Mouse (Mus musculus): ENCODE results near the gene Arhgef12.
"Not testable (repeated sequence)": the region's sequence is repeated elsewhere in the genome, so short reads cannot be mapped to it uniquely, and the experiment has no call there.

Gene Arhgef12

DNA sequence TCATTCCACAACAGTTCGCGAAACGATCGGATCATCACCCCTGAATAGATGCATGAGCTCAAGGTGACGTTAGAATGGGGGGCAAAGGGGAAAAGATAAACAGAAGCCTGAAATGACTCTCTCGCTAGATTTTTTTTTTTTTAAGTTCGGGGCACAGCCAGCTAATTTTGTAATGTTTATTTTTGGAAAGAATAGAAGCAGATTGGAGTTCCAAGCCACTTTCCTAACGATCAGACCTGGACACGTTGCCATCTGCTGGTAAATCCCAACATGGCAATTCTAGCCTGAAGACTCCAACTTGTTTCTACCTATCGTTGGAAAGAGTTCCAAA lies at the start of gene Arhgef12:
Gene Arhgef12 (minus strand): TSS at position 53 of the 331 bp plus-strand sequence.
- peak; percentile 69 to 76 for DNase-seq

DNA sequence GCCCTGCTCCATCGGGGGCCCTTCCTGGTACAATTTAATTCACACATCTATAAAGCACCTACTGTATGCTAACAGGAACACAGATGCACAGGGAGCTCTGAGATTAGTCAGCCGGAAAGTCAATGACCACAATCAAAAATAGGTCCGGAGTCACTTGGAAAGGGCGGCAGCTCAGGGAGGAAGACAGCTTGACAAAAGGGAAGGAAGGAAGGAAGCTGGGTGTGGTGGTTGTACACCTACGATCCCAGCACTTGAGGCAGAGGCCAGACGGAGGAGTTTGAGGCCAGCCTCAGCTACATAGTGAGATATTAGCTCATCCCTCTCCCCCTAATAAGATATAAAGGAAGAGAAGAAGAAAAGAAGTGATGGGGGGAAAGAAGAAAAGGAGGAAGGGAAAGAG lies 48.9 kb upstream of the Arhgef12 start:
- DNase-seq: no peak

DNA sequence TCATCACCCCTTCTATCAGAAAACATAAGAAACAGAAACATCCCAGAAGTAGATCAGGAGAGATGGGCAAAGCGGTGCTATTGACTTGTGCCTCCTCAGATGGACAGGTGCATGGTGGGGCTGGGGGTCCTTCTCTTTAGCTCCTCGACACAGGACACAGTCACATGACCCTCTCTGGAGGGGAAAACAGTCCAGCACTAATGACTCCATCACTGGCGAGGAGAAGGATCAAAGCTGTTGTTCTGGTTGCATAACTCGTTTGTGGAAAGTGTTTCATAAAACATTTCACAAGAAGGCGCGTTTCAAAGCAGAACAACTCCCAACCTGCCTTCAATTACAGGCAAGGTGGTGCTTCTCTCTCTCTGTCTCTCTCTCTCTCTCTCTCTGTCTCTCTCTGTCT lies 44.7 kb upstream of the Arhgef12 start:
- no peak for DNase-seq

DNA sequence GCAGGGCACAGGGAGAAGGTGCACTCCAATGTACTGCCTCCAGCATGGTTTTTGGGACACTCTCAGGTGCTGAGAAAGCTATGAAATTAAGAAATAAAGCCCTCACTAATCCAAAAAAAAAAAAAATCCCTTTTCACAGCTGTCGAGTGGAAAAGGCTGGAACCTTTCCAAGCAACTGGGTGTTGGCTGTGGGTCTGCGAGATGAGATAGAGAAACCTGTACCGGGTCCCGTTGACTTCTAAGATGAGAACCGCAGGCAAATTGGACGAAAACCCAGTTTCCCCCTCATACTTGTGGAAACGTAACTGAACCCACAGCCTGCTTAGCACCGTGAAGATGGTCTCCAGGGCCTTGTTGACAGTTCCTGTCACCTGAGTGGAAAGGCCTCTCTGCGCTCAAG lies 43.9 kb upstream of the Arhgef12 start:
- DNase-seq: no peak

DNA sequence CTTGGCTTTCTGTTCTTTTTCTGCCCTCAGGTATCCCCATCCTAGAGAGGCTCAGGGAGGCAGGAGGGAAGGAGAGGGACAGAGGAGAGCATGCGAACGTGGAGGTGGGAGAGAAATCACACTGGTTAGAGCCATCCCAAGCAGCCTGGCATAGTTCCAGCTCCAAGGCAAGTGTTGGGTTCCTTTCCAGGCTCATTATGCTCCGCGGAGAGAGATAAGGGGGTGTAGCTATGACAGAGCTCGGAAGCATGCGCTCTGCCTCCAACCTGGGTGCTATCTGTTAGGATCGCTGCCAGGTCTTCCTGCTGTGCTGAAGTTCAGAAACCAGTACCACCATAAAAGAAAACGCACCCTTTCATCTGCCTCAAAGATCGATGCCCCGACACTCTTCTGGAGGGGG lies 43.0 kb upstream of the Arhgef12 start:
- DNase-seq: peak; percentile 61 to 70

DNA sequence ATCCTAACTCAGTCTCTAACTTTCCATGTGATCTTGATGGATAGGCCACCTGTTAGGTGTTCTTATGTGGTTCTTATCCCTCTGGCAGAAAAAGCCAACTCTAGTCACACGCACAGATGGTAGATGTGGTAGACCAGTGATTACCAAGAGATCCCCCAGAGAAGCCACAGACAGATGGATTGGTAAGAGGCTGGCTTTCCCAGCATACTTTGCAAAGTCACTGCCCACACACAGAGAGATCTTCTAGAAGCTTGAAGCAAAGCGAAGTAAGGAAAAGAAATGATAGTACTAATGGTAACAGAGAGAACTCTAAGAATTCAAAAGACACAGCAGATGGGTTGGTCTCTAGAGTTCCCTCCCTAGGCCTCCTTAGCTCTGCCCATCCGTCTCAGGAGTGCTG lies 42.5 kb upstream of the Arhgef12 start:
- no peak for DNase-seq

DNA sequence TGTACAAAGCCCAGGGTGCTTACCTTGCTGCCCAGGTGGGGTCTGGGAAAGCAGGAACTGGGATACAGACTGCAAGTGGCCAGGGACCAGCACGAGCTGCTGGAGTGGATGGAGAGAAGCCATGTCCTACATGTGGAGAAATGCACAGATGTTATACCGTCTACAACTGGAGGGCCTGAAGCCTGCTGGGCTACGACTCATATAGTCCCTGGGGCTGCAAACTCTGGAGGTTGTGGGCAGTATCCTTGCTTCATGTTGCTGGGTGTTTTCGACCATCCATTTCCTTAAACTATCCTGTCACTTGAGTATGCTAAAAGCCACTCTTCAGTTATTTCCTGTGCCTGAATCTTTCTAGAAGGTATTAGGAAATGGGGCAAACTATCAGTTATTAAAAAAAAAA lies 38.2 kb upstream of the Arhgef12 start:
- no peak for DNase-seq

DNA sequence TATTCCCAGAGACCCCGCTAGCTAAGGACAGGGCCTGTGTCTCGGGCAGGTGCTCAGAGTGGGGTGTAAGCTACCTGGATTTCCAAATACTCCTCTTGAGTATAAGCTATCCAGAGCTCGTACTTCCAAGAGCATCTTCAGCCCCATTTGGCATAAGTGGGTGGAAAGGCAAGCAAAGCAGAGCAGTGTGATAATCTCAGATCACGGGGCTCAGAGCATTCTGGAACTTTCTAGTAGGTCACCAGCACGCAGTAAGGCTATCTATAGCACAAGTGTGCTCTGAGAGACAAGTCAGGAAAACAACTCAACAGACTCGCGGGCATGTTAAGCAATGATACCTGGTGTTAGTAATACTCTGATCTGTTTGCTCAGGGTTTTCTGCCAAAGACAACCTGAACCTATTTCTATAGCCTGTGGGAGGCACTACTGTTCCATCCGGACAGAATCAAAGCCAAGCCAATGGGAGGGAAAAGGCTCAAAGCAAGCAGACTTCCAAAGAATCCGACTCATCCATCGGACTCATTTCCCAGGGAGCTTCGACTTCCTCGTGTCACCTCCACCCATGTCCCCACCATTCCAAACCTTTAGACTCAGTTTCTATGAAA lies 37.3 kb upstream of the Arhgef12 start:
- no peak for DNase-seq

DNA sequence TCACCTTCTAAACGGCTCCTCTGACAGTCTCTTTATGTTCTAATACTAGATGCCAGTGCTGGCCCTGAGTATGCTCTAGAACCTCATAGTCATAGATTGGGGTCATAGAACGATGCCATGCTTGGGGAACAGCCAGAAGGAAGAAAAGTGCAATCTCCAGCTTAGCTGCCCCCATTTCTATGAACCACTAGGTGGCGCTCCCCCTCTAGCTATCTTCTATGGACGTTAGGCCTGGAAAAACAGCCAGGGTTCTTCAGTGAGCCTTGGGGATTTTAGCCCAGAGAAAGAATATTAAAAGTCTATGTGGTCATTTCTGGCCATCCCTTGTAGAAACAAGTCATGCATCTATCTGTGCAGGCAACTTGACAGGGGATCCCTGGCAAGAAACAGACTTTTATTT lies 34.8 kb upstream of the Arhgef12 start:
- DNase-seq: peak; percentile 81 to 87

DNA sequence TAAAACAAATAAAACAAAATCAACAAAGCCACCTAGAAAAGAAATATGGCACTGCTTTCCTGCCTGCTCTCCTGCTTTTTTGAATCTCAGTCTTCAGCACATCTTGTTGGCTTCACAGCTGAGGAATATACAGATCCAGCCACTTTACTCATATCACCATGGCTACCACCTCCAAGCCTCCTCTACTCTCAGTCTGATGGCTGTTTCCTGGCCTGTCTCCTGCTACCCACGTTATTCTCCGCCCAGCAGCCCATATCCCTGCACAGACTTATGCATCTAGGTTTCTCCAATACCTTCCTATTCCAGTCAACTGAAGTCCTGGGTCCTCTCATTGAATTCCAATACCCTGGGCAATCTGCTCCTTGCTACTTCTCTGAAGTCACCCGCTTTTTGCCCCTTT lies 26.5 kb upstream of the Arhgef12 start:
- no peak for DNase-seq

DNA sequence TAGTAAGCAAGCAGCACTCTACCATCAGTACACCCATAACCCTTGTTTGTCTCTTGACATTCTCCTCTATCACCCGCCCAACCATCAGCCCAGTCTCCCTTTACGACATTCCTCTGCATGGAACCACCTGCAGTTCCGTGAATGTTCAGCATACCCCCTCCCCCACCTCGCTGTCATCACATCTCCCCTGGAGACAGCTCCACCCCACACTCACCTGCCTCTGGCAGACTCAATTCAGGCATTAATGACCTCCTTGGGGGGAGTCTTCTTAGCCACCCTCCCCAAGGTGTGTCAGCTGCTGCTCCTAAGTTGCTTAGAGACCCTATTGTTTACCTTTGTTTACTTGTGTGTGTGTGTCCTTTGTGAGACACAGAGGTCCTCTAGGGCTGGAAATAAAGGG lies 25.3 kb upstream of the Arhgef12 start:
- DNase-seq: no peak

DNA sequence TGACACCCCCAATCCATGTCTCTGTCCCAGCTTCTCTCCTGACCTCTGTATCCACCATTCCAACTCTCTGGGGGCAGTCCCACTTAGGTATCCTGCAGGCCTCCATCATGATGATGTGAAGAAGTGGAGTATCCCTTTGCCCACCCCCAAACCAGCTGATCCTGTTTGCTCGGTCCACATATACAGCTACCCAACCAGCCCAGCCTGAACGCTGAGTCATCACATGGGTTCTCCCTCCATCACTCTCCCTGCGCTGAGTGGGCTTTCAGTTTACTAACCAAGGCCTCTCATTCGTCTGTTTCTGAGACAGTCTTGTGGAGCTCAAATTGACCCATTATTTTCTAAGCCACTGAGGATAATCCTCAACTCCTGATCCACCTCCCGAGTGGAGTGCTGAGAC lies 24.9 kb upstream of the Arhgef12 start:
- DNase-seq: no peak

DNA sequence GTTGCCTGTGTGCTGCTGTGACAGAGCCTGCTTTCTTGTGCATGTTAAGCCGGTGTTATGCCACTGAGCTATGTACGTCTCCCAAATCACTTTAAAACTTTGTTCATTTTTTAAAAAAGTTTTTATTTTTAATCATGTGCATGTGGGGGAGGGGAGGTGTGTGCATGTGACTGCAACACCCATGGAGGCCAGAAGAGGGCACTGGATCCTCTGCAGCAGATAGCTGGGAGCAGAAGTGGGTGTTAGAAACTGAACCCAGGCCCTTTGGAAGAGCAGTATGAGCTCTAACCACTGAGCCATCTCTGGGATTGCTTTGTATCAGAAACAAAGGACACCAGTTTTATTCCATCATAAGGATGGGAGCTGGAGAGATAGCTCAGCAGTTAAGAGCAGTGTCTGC lies 23.6 kb upstream of the Arhgef12 start:
- DNase-seq: no peak

DNA sequence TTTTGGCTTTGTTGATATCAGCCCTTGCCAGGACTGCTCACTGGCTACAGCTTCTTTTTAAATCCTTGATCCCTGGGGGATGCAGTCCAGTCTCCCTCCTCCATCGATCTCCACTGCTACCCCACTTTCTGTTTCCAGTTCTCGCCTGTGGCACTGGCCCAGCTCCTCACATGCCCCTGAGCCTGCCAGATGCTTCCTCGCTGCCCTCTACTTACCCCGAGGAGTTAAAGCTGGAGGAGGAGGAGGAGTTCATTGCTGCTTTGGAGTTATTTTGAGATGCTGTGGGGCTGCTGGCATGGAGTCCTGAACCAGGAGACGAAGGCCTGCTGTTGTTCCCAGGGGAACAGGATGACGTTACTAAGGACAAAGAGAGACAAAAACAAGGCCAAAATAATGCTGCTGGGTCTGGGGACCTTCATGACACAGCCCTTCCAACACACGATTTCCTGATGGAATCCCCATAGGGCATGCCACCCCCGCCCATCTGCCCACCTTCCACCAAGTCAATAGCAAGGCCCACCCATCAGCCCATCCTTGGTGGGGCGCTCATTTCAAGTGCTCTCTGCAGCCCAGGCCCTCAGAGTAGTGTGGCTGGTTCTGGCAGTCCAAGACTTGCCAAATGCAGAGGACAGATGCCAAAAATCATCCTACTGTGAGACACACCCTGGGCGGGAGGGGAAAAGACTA lies 20.2 kb upstream of the Arhgef12 start:
- no peak for DNase-seq

DNA sequence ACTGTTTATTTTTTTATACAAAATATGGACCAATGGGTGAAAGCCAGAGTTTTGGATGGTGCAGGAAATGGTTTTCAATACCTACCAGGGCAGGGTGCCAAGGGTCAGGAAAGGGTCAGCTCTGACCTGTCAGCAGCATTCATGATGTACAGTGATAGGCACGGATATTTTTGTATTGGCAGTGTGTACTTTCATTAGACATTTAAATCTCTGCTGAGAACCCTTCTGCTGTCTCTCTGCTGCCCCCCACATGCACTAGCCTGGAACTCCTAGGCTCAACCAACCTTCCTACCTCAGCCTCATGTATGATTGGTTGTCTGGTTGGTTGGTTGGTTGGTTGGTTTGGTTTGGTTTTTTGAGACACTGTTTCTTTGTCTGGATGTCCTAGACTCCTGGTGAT lies 15.3 kb upstream of the Arhgef12 start:
- no peak for DNase-seq

DNA sequence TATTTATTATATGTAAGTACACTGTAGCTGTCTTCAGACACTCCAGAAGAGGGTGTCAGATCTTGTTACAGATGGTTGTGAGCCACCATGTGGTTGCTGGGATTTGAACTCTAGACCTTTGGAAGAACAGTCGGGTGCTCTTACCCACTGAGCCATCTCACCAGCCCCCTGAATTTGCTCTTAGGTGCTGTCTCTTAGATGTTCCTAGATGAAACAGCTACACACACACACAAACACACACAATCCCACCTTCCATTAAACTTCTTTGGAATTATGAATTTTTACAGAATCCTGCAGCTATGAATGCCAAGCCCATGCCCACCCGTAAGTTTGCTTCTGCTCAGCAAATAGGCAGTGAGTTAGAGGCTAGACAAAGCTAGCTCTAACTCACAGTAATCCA lies 14.9 kb upstream of the Arhgef12 start:
- DNase-seq: not testable (repeated sequence)

DNA sequence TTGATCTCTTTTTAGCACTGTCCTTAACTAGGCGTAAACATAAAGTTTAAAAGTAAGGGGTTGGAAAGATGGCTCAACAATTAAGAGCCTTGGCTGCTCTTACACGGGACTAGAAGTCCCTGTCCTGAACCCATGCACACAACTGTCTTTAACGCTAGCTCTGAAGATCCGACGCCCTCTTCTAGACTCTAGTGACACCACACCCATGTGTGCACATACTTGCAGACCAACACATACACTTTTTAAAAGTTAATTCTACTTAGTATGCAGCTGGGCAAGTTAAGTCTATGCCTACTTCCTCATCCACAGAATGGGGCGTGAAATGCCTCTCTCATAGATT lies 9.9 kb upstream of the Arhgef12 start:
- no peak for DNase-seq

DNA sequence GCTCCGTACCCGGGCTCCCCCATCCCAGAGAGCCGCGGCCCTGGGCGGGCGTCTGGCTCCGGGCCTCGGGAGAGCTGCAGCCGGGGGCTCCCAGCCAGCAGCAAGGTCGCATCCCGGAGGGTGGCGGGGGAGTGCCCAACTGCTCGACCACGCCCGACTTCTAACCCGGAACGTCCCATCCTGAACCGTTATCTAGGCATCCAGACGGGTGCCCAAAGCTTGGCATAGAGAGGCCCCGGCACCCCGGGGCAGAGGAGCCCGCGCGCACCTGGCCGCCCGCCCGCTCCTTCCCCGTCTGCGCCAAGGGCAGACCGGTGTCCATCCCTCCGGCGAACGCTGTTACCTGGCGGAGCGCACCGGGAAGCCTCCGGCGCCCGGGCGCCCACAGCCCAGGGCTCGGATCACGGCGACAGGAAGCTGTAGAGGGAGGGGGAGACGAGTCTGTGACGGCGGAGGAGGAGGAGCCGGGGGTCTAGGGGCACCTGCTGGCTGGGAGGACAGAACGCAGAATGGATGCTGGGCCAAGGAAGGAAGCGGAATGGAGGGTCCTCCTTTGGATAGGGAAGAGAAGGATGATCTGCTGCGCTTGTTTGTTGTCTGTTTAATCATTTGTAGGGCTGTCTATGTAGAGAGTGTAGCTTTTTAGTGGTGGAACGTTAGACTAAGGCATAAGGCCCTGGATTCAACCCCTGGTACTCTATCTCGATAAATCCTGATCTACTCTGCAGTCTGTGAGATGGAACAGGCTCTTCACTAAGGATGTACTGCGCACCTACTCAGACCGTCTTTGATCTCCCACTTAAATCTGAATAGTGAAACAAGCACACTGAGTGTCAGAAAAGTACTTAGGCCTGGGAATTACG lies 9.3 kb upstream of the Arhgef12 start, which contains the start of gene Tmem136:
Gene Tmem136 (minus strand): TSS at position 437 of the 863 bp plus-strand sequence.
- peak; percentile 76 to 80 for DNase-seq

DNA sequence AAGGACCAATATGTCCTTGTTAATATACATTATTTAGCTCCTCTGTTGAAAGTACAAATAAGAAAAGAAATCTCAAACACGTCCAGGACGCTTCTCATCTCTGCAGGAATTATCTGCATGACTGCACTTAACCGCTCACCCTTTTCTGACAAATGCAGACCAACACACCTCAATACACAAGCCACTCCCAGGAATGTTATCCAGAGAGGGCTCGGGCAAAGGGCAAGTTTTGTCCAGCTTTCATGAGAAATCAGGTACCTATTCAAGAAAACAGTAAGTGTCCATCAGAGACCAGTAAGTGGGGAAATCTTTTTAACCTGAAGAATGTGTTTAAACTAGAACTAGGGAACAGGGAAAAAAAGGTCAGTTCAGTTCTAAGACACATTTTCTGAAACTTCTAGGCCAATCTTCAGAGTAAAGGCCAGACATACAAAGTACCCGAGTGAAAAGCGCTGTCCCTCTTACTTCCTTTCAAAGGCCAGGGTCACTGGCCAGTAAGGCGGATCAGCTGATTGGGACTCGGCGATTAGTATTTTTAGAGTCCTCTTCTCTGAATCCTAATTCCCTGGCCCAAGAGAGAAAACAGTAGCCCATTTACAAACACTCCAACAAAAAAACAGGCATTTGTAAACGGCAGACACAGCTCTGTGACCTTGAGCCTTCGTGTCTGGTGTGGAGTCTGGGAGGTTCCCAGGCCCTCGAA lies 8.5 kb upstream of the Arhgef12 start:
- DNase-seq: no peak

DNA sequence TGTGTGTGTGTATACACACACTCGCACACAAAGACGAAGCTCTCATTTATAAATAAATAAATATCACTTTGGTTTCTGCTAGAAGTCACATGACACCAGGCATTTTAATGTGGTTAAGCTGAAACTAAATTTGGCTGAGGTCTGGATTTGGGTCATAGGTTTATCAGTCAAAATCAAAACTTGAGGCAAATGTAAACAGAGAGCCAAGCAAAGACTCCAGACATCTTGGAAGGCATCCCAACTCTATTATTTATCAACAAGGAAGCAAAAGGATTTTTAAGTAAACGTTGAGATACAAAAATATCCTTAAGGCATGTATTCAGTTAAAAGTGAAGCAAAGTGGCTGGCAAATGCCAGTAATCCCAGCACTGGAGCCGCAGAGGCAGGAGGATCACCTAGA lies 7.8 kb upstream of the Arhgef12 start:
- no peak for DNase-seq

DNA sequence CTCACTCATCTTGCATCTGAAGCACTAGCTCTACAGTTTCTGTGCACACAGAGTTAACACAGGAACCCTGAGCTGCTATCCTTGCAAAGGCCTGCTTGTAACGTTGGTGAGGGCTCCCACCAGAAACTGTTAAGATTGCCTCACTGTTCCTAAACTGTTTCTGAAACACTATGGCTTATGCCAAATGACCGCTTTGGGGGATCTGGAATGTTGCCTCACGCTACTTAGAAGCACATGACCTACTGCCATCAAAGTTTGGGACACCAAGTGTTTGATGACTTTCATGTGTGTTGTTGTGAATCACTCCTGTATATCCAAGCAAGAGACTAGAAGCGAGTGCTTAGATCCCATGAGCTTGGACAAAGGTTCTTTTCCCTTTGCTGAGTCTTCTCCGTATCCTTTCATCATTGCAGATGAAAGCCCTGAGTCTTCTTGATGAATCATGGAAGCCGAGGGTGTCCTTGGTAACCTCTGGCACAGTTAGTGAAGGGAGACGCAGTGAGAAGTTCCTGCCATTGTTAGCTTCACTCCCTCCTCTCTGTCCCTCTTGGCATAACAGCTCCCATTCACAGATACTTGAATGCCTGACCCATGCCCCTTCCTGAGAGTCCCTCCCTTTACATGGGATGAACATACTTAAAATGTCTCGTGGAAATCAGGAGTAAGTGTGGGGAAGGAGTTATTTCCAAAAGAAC lies 3.4 kb upstream of the Arhgef12 start:
- DNase-seq: no peak

DNA sequence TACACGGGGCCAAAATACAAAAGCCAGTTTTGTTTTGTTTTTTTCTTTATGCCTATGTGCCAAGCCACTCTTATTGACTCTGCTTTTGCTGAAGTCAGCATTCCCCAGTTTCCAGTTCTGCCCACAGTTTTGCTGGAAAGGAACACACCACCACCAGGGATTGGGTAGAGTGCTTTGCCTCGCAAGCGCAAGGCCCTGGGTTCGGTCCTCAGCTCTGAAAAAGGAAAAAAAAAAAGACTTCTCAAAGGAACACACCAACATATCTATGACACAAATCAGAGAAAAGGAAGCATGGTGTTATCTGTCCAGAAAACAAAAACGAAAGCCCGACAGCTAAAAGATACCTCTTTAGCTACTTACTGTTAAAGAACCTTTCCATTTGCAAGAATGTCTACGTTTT lies 2.1 kb upstream of the Arhgef12 start:
- no peak for DNase-seq

DNA sequence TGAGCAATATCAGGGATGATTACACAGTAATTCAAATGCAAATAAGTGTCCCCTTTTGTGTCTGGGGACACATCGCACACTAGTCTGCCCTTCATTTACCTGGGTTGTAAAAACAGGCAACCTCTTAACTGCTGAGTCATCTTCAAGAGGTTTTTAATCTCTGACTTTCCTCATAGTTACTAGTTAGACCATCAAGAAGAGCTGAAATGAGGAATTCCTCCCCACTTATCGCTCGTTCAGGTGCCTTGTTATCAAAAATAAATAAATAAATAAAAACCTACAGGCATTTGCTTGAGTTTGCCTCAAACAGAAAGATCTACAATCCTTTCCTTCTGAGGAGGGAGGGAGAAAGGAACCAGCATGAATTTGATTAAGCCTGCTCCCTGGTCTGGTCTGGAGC lies 1.7 kb upstream of the Arhgef12 start:
- DNase-seq: no peak
